In the genomic region with DNA sequence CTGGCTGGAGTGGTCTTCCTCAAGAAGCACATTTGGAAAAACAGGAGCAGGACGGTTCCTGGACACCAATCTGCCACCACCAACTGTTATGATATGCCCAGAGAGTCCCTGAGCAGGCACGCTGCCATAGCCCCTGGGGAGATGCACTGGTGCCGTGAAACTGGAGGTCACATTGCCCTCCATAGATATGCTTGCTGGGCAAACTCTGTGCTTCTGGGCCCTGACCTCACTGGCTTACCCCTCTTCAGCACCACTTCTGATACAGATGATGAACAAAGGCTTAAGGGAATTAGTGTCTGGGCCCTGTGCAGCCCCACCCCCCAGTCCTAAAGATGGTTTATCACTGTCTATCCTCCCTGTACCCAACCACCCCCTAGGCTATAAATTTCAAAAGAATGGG, we compare ENCODE assay signal across 33 mouse cellular contexts. TPM values are rescaled to one million over a fixed set of nuclear protein-coding genes. Genes with fewer than 3 reads are reported as not detected.
DNase-seq lines count a peak whose midpoint lies in the region; ATAC-seq and TF ChIP-seq lines count a peak whose summit lies in the region.
"Had no signal": no experiment of that assay in that cellular context is flagged by ENCODE, and none has a peak within 500 bp of the region (broad histone marks: within the 10 kb centered on the region; RNA-seq: fewer than 3 reads in every experiment).

No protein-coding gene starts in this region.

- DNase-seq in heart, embryonic 10.5 days (ENCODE audit: low spot score) = no peak
- DNase-seq in heart, adult 9 months (ENCODE audit: low spot score in 2 of 2) = no peak
- no peak for DNase-seq in heart, adult 2 months
- DNase-seq in midbrain, embryonic 11.5 days (ENCODE audit: low spot score, missing footprints) = peak; percentile 59
- DNase-seq in midbrain, embryonic 14.5 days = no peak
- DNase-seq in stomach, postnatal 0 days (ENCODE audit: low spot score) = no peak
- no peak for DNase-seq in lung, postnatal 4 days
- DNase-seq: adrenal gland, adult 8-10 months; cerebellum, adult 2 months; cerebellum, postnatal 14 days; gastrocnemius, postnatal 25 days; kidney, adult 9 months; kidney, postnatal 25 days; lung, postnatal 36 days; right cerebral cortex, postnatal 4 days had no signal

- no peak overlapping the region for H3K4me2 ChIP-seq in heart, embryonic 15.5 days
- H3K4me2 ChIP-seq in midbrain, embryonic 11.5 days = no peak overlapping the region
- H3K4me2 ChIP-seq in midbrain, embryonic 14.5 days (ENCODE audit: low read length) = no peak overlapping the region
- no peak overlapping the region for H3K4me2 ChIP-seq in stomach, postnatal 0 days (replicated peaks; ENCODE audit: low read depth)
- H3K4me2 ChIP-seq: embryonic facial prominence, embryonic 15.5 days; forebrain, embryonic 13.5 days; hindbrain, embryonic 13.5 days; limb, embryonic 13.5 days; liver, embryonic 11.5 days; midbrain, embryonic 13.5 days had no signal

- TF ChIP-seq EP300 in heart, adult 2 months (IDR thresholded peaks at IDR 0.05; ENCODE audit: insufficient read depth, low read depth, low read length) = no peak
- TF ChIP-seq EP300 in stomach, postnatal 0 days (optimal IDR thresholded peaks at IDR 0.05) = no peak

- 26% methylated on average over 3 of the region's 3 CpGs for WGBS in heart, embryonic 10.5 days
- WGBS in heart, embryonic 15.5 days = 28% methylated on average over 3 of the region's 3 CpGs
- WGBS in heart, adult 2 months = 67% methylated on average over 3 of the region's 3 CpGs
- 76% methylated on average over 3 of the region's 3 CpGs for WGBS in midbrain, embryonic 11.5 days
- 51% methylated on average over 3 of the region's 3 CpGs for WGBS in midbrain, embryonic 14.5 days
- whole genome bisulfite sequencing in stomach, postnatal 0 days = 81% methylated on average over 3 of the region's 3 CpGs

- no peak overlapping the region for H3K4me3 ChIP-seq in heart, embryonic 10.5 days
- H3K4me3 ChIP-seq in heart, embryonic 15.5 days = no peak overlapping the region
- H3K4me3 ChIP-seq in heart, adult 2 months = no peak overlapping the region
- no peak overlapping the region for H3K4me3 ChIP-seq in midbrain, embryonic 11.5 days (ENCODE audit: low read depth, low read length)
- no peak overlapping the region for H3K4me3 ChIP-seq in midbrain, embryonic 14.5 days (replicated peaks; ENCODE audit: low read depth, low read length)
- no peak overlapping the region for H3K4me3 ChIP-seq in stomach, postnatal 0 days (ENCODE audit: low read depth, low read length)
- H3K4me3 ChIP-seq: embryonic facial prominence, embryonic 15.5 days; forebrain, embryonic 13.5 days; hindbrain, embryonic 13.5 days; limb, embryonic 13.5 days; megakaryocyte, embryonic 14.5 days; midbrain, embryonic 13.5 days had no signal

- no peaks in the 10 kb centered on the region for H3K9me3 ChIP-seq in heart, embryonic 10.5 days
- H3K9me3 ChIP-seq in heart, embryonic 15.5 days (replicated peaks) = no peaks in the 10 kb centered on the region
- H3K9me3 ChIP-seq in midbrain, embryonic 11.5 days (ENCODE audit: control insufficient read depth, low read length) = no peaks in the 10 kb centered on the region
- no peaks in the 10 kb centered on the region for H3K9me3 ChIP-seq in midbrain, embryonic 14.5 days (ENCODE audit: control insufficient read depth, low read length)
- no peaks in the 10 kb centered on the region for H3K9me3 ChIP-seq in stomach, postnatal 0 days (ENCODE audit: control insufficient read depth, low read length)
- H3K9me3 ChIP-seq: embryonic facial prominence, embryonic 15.5 days; forebrain, embryonic 13.5 days; G1E; hindbrain, embryonic 13.5 days; limb, embryonic 13.5 days; megakaryocyte, embryonic 14.5 days; midbrain, embryonic 13.5 days had no signal

- no peaks in the 10 kb centered on the region for H3K36me3 ChIP-seq in heart, embryonic 10.5 days
- no peaks in the 10 kb centered on the region for H3K36me3 ChIP-seq in heart, embryonic 15.5 days
- no peaks in the 10 kb centered on the region for H3K36me3 ChIP-seq in heart, adult 2 months (ENCODE audit: control insufficient read depth, insufficient read depth, low read length)
- no peaks in the 10 kb centered on the region for H3K36me3 ChIP-seq in midbrain, embryonic 11.5 days (ENCODE audit: control insufficient read depth, insufficient read depth, low read length)
- no peaks in the 10 kb centered on the region for H3K36me3 ChIP-seq in midbrain, embryonic 14.5 days (ENCODE audit: control insufficient read depth, insufficient read depth, low read length)
- no peaks in the 10 kb centered on the region for H3K36me3 ChIP-seq in stomach, postnatal 0 days (ENCODE audit: control insufficient read depth, insufficient read depth, low read length)
- H3K36me3 ChIP-seq: embryonic facial prominence, embryonic 15.5 days; G1E; hindbrain, embryonic 13.5 days; limb, embryonic 13.5 days; midbrain, embryonic 13.5 days had no signal

- peaks cover 62% of the 10 kb centered on the region for H3K4me1 ChIP-seq in heart, embryonic 10.5 days
- peaks cover 40% of the 10 kb centered on the region for H3K4me1 ChIP-seq in heart, embryonic 15.5 days (replicated peaks)
- H3K4me1 ChIP-seq in heart, adult 2 months (ENCODE audit: control insufficient read depth, insufficient read depth, low read length) = no peaks in the 10 kb centered on the region; the same call in 1 of the 2 replicates
- peaks cover 10% of the 10 kb centered on the region for H3K4me1 ChIP-seq in midbrain, embryonic 11.5 days (ENCODE audit: control insufficient read depth, insufficient read depth, low read length)
- no peaks in the 10 kb centered on the region for H3K4me1 ChIP-seq in midbrain, embryonic 14.5 days (ENCODE audit: control insufficient read depth, insufficient read depth, low read length)
- H3K4me1 ChIP-seq in stomach, postnatal 0 days (replicated peaks; ENCODE audit: control insufficient read depth, insufficient read depth) = no peaks in the 10 kb centered on the region
- H3K4me1 ChIP-seq: megakaryocyte, embryonic 14.5 days had no signal

- ATAC-seq in heart, embryonic 15.5 days (replicated peaks; ENCODE audit: insufficient number of reproducible peaks, insufficient read depth, low FRiP score, low read depth) = no peak; the same call in 1 of the 2 replicates
- no peak for ATAC-seq in midbrain, embryonic 11.5 days (ENCODE audit: low FRiP score)
- ATAC-seq in midbrain, embryonic 14.5 days (ENCODE audit: low FRiP score, low TSS enrichment) = no peak
- ATAC-seq in stomach, postnatal 0 days (ENCODE audit: low FRiP score, low TSS enrichment) = no peak
- ATAC-seq: forebrain, embryonic 13.5 days; intestine, postnatal 0 days; midbrain, embryonic 13.5 days had no signal

- no peak for TF ChIP-seq POLR2A in heart, adult 2 months (IDR thresholded peaks at IDR 0.05; ENCODE audit: insufficient read depth, low read depth, low read length)

- TF ChIP-seq CTCF in heart, adult 2 months (IDR thresholded peaks at IDR 0.05) = no peak
- no peak for TF ChIP-seq CTCF in stomach, postnatal 0 days (IDR thresholded peaks at IDR 0.05; ENCODE audit: low read depth)

- H3K27ac ChIP-seq in heart, embryonic 10.5 days = peak overlapping the region; percentile 75
- H3K27ac ChIP-seq in heart, embryonic 15.5 days = peak overlapping the region; percentile 52
- H3K27ac ChIP-seq in heart, adult 2 months = no peak overlapping the region
- H3K27ac ChIP-seq in midbrain, embryonic 11.5 days (ENCODE audit: low read depth, low read length) = no peak overlapping the region
- no peak overlapping the region for H3K27ac ChIP-seq in midbrain, embryonic 14.5 days (replicated peaks; ENCODE audit: low read depth, low read length)
- no peak overlapping the region for H3K27ac ChIP-seq in stomach, postnatal 0 days (replicated peaks)
- H3K27ac ChIP-seq: embryonic facial prominence, embryonic 15.5 days; forebrain, embryonic 13.5 days; hindbrain, embryonic 13.5 days; limb, embryonic 13.5 days; midbrain, embryonic 13.5 days had no signal

- no peaks in the 10 kb centered on the region for H3K79me2 ChIP-seq in heart, adult 2 months (replicated peaks; ENCODE audit: control insufficient read depth, insufficient read depth, low read length)

- no peaks in the 10 kb centered on the region for H3K27me3 ChIP-seq in heart, embryonic 10.5 days (ENCODE audit: insufficient read depth, poor library complexity, severe bottlenecking)
- H3K27me3 ChIP-seq in heart, embryonic 15.5 days = no peaks in the 10 kb centered on the region
- H3K27me3 ChIP-seq in heart, adult 2 months (ENCODE audit: control insufficient read depth, insufficient read depth, low read length) = no peaks in the 10 kb centered on the region
- 0 out of 2 replicates have a peak, but pooled peaks cover 3% of the 10 kb centered on the region for H3K27me3 ChIP-seq in midbrain, embryonic 11.5 days (ENCODE audit: control insufficient read depth, insufficient read depth, low read length)
- no peaks in the 10 kb centered on the region for H3K27me3 ChIP-seq in midbrain, embryonic 14.5 days (ENCODE audit: control insufficient read depth, insufficient read depth, low read length)
- no peaks in the 10 kb centered on the region for H3K27me3 ChIP-seq in stomach, postnatal 0 days (ENCODE audit: control insufficient read depth, insufficient read depth, low read length)
- H3K27me3 ChIP-seq: embryonic facial prominence, embryonic 15.5 days; forebrain, embryonic 13.5 days; hindbrain, embryonic 13.5 days; limb, embryonic 13.5 days had no signal

- no peak overlapping the region for H3K9ac ChIP-seq in heart, embryonic 15.5 days
- no peak overlapping the region for H3K9ac ChIP-seq in heart, adult 2 months (ENCODE audit: low read depth, low read length)
- no peak overlapping the region for H3K9ac ChIP-seq in midbrain, embryonic 11.5 days (ENCODE audit: low read length)
- no peak overlapping the region for H3K9ac ChIP-seq in midbrain, embryonic 14.5 days (replicated peaks; ENCODE audit: low read length)
- H3K9ac ChIP-seq in stomach, postnatal 0 days (ENCODE audit: low read length) = 0 out of 2 replicates have a peak overlapping the region, but pooled peaks have one; percentile 23
- H3K9ac ChIP-seq: embryonic facial prominence, embryonic 15.5 days; forebrain, embryonic 13.5 days; hindbrain, embryonic 13.5 days; limb, embryonic 13.5 days; midbrain, embryonic 13.5 days had no signal

- intact Hi-C loops in heart, adult 2 months (cut with DNase I) = no loop called here

RNA-seq across cellular contexts. Expression of a gene that starts 6.4 kb away (rescaled TPM):
- polyA plus RNA-seq in heart, embryonic 10.5 days (2016; fragmentation: Nextera tagmentation; extraction: Ambion mirVana) = 0.80 and 1.5 TPM in 2 replicates
- 1.0 and 1.4 TPM in 2 replicates for polyA plus RNA-seq in heart, embryonic 15.5 days (2015; fragmentation: Nextera tagmentation; extraction: Ambion mirVana)
- not detected for total RNA-seq in heart, adult 2 months (2021)
- 0.26 TPM in 1 of 2 replicates, not detected in the other for polyA plus RNA-seq in heart, adult 2 months (2012; rRNA removed)
- polyA plus RNA-seq in midbrain, embryonic 11.5 days (2014; fragmentation: Nextera tagmentation; extraction: Ambion mirVana) = 0.92 and 1.5 TPM in 2 replicates
- polyA plus RNA-seq in midbrain, embryonic 14.5 days (2014; fragmentation: Nextera tagmentation; extraction: Ambion mirVana) = 0.36 TPM in 1 of 2 replicates, not detected in the other
- polyA plus RNA-seq in stomach, postnatal 0 days (2015; fragmentation: Nextera tagmentation; extraction: Ambion mirVana) = not detected in 2 replicates
- total RNA-seq: adrenal gland, adult 8-10 months; G1E; gastrocnemius, adult 18-20 months; gastrocnemius, postnatal 25 days; heart, adult 8-10 months; monocyte, adult 5-6 weeks had no signal
- polyA plus RNA-seq: embryonic facial prominence, embryonic 15.5 days; forebrain, embryonic 13.5 days; G1E; liver, embryonic 16.5 days; neural tube, embryonic 14.5 days had no signal

RNA-seq across cellular contexts. Expression of a gene that starts 37.3 kb away (rescaled TPM):
- 0.06 and 0.16 TPM in 2 replicates for polyA plus RNA-seq in heart, embryonic 10.5 days (2016; fragmentation: Nextera tagmentation; extraction: Ambion mirVana)
- polyA plus RNA-seq in heart, embryonic 15.5 days (2015; fragmentation: Nextera tagmentation; extraction: Ambion mirVana) = 0.19 TPM in 1 of 2 replicates, not detected in the other
- total RNA-seq in heart, adult 2 months (2021) = not detected
- 0.56 and 0.61 TPM in 2 replicates for polyA plus RNA-seq in heart, adult 2 months (2012; rRNA removed)
- not detected in 2 replicates for polyA plus RNA-seq in midbrain, embryonic 11.5 days (2014; fragmentation: Nextera tagmentation; extraction: Ambion mirVana)
- polyA plus RNA-seq in midbrain, embryonic 14.5 days (2014; fragmentation: Nextera tagmentation; extraction: Ambion mirVana) = not detected in 2 replicates
- 3.7 and 3.9 TPM in 2 replicates for polyA plus RNA-seq in stomach, postnatal 0 days (2015; fragmentation: Nextera tagmentation; extraction: Ambion mirVana)
- total RNA-seq: gastrocnemius, adult 18-20 months; gastrocnemius, postnatal 25 days; layer of hippocampus, adult 18-20 months; left cerebral cortex, adult 18-20 months; left cerebral cortex, postnatal 14 days had no signal
- polyA plus RNA-seq: forebrain, embryonic 13.5 days; G1E; hindbrain, embryonic 13.5 days; liver, embryonic 11.5 days; midbrain, embryonic 13.5 days; neural tube, embryonic 14.5 days had no signal

Comparison
In these comparisons a context has a peak if more than half of its experiments do, and no peak if none do; other contexts are left out.
1. H3K27ac ChIP-seq: peak in heart, embryonic 10.5 days (single experiment) and heart, embryonic 15.5 days (single experiment); none in heart, adult 2 months (single experiment), midbrain, embryonic 11.5 days (single experiment), midbrain, embryonic 14.5 days (single experiment) and stomach, postnatal 0 days (single experiment).